ENCODE assay signal across 22 mouse cellular contexts in genomic region chr19:28897497-28897896, GRCm38 (mm10).
"Had no signal": no experiment of that assay in that cellular context is flagged by ENCODE, and none has a peak within 500 bp of the region (broad histone marks: within the 10 kb centered on the region; RNA-seq: fewer than 3 reads in every experiment).

No protein-coding gene starts in this region.

- H3K27ac ChIP-seq: intestine, embryonic 15.5 days; limb, embryonic 10.5 days; limb, embryonic 13.5 days; liver, embryonic 12.5 days; liver, embryonic 15.5 days; lung, embryonic 15.5 days; midbrain, embryonic 15.5 days; neural tube, embryonic 13.5 days had no signal

- H3K36me3 ChIP-seq: intestine, embryonic 15.5 days; limb, embryonic 10.5 days; limb, embryonic 13.5 days; liver, embryonic 12.5 days; liver, embryonic 15.5 days; lung, embryonic 15.5 days; midbrain, embryonic 15.5 days; neural tube, embryonic 13.5 days had no signal

- H3K4me2 ChIP-seq: intestine, embryonic 15.5 days; limb, embryonic 13.5 days; liver, embryonic 12.5 days; liver, embryonic 15.5 days; lung, embryonic 15.5 days; midbrain, embryonic 11.5 days; midbrain, embryonic 15.5 days; neural tube, embryonic 13.5 days had no signal

- H3K9me3 ChIP-seq: intestine, embryonic 15.5 days; limb, embryonic 10.5 days; limb, embryonic 13.5 days; liver, embryonic 12.5 days; liver, embryonic 15.5 days; lung, embryonic 15.5 days; midbrain, embryonic 15.5 days; neural tube, embryonic 13.5 days had no signal

- DNase-seq: kidney, adult 11 months; kidney, adult 8-10 months; kidney, postnatal 14 days; kidney, postnatal 4 days; layer of hippocampus, adult 9-11 months; layer of hippocampus, postnatal 36 days; liver; lung, adult 18-20 months; lung, postnatal 10 days; lung, postnatal 4 days; thymus, adult 18-20 months; thymus, postnatal 36 days had no signal

- ATAC-seq: intestine, embryonic 15.5 days; liver, embryonic 12.5 days; midbrain, embryonic 15.5 days had no signal

- H3K4me3 ChIP-seq: intestine, embryonic 15.5 days; limb, embryonic 10.5 days; limb, embryonic 13.5 days; liver, embryonic 12.5 days; liver, embryonic 15.5 days; lung, embryonic 15.5 days; midbrain, embryonic 15.5 days; myocyte; neural tube, embryonic 13.5 days had no signal

- H3K9ac ChIP-seq: intestine, embryonic 15.5 days; limb, embryonic 13.5 days; liver, embryonic 12.5 days; liver, embryonic 15.5 days; lung, embryonic 15.5 days; midbrain, embryonic 15.5 days; neural tube, embryonic 13.5 days had no signal

- H3K4me1 ChIP-seq: intestine, embryonic 15.5 days; liver, embryonic 12.5 days; liver, embryonic 15.5 days; lung, embryonic 15.5 days; midbrain, embryonic 15.5 days had no signal

- H3K27me3 ChIP-seq: intestine, embryonic 15.5 days; limb, embryonic 13.5 days; liver, embryonic 12.5 days; liver, embryonic 15.5 days; lung, embryonic 15.5 days; midbrain, embryonic 15.5 days; neural tube, embryonic 13.5 days had no signal
